Mouse (Mus musculus): ENCODE results near the gene Sim2.

The Sim2 gene

GRCm38 (mm10) chr16:94084711-94085602, at the start of gene Sim2:
TSS of gene Sim2 (plus strand) at chr16:94084931.
- in situ Hi-C loops (cut with MboI, MseI): no loop called here

- in situ Hi-C loops (cut with MboI, MseI): no loop called here
Observed at GRCm38 (mm10) chr16:94037280-94037679, 47.5 kb upstream of the Sim2 start.

- in situ Hi-C loops (cut with MboI, MseI): no loop called here
Observed at GRCm38 (mm10) chr16:94038272-94038985, 46.3 kb upstream of the Sim2 start.

GRCm38 (mm10) chr16:94038986-94039341, 45.8 kb upstream of the Sim2 start:
- in situ Hi-C loops (cut with MboI, MseI): no loop called here

GRCm38 (mm10) chr16:94040485-94040884, 44.2 kb upstream of the Sim2 start:
- in situ Hi-C loops (cut with MboI, MseI): no loop called here

- in situ Hi-C loops (cut with MboI, MseI): no loop called here
Observed at GRCm38 (mm10) chr16:94041065-94041712, 43.5 kb upstream of the Sim2 start.

GRCm38 (mm10) chr16:94043797-94044196, 40.9 kb upstream of the Sim2 start:
- in situ Hi-C loops (cut with MboI, MseI): no loop called here

- in situ Hi-C loops (cut with MboI, MseI): no loop called here
Observed at GRCm38 (mm10) chr16:94044996-94045395, 39.7 kb upstream of the Sim2 start.

GRCm38 (mm10) chr16:94050368-94050767, 34.4 kb upstream of the Sim2 start:
- in situ Hi-C loops (cut with MboI, MseI): no loop called here

GRCm38 (mm10) chr16:94055176-94055575, 29.6 kb upstream of the Sim2 start:
- in situ Hi-C loops (cut with MboI, MseI): no loop called here

GRCm38 (mm10) chr16:94055576-94055975, 29.2 kb upstream of the Sim2 start:
- in situ Hi-C loops (cut with MboI, MseI): no loop called here

GRCm38 (mm10) chr16:94059820-94060219, 24.9 kb upstream of the Sim2 start:
- in situ Hi-C loops (cut with MboI, MseI): no loop called here

- in situ Hi-C loops (cut with MboI, MseI): no loop called here
Observed at GRCm38 (mm10) chr16:94064211-94064610, 20.5 kb upstream of the Sim2 start.

- in situ Hi-C loops (cut with MboI, MseI): no loop called here
Observed at GRCm38 (mm10) chr16:94065728-94066674, 18.7 kb upstream of the Sim2 start.

- in situ Hi-C loops (cut with MboI, MseI): no loop called here
Observed at GRCm38 (mm10) chr16:94066771-94067170, 18.0 kb upstream of the Sim2 start.

- in situ Hi-C loops (cut with MboI, MseI): no loop called here
Observed at GRCm38 (mm10) chr16:94067280-94067679, 17.5 kb upstream of the Sim2 start.

GRCm38 (mm10) chr16:94069061-94069460, 15.7 kb upstream of the Sim2 start:
- in situ Hi-C loops (cut with MboI, MseI): no loop called here

GRCm38 (mm10) chr16:94070920-94071319, 13.8 kb upstream of the Sim2 start:
- in situ Hi-C loops (cut with MboI, MseI): no loop called here

- in situ Hi-C loops (cut with MboI, MseI): no loop called here
Observed at GRCm38 (mm10) chr16:94071468-94071867, 13.3 kb upstream of the Sim2 start.

- in situ Hi-C loops (cut with MboI, MseI): no loop called here
Observed at GRCm38 (mm10) chr16:94075362-94076027, 9.2 kb upstream of the Sim2 start.

Measured in T-helper 2 cell (primary cell).